Mouse (Mus musculus): ENCODE data around the gene Mtus2. TPM values are rescaled to one million over a fixed set of nuclear protein-coding genes. Genes with fewer than 3 reads are reported as not detected.
A peak's percentile ranks its signal among the peaks of the same experiment; 100 is the strongest.

Gene Mtus2
- polyA plus RNA-seq, 1 experiment from 2014 or later, result 5.5 TPM

GRCm38 (mm10) chr5:148239757-148240156, 282.6 kb downstream of the Mtus2 start:
- Histone ChIP-seq H3K4me3 (ENCODE audit: low read depth, low read length) (no peak overlapping the region), H3K9ac (replicated peaks; ENCODE audit: low read depth) (no peak overlapping the region), H3K36me3 (ENCODE audit: insufficient read depth, low read length) (no peaks in the 10 kb centered on the region), H3K27ac (ENCODE audit: low read length) (no peak overlapping the region), H3K4me2 (replicated peaks; ENCODE audit: low read depth, low read length) (no peak overlapping the region), H3K27me3 (replicated peaks; ENCODE audit: insufficient read depth, low read length) (no peaks in the 10 kb centered on the region), H3K4me1 (ENCODE audit: insufficient read depth, low read depth, low read length) (no peaks in the 10 kb centered on the region), H3K9me3 (ENCODE audit: low read length) (no peaks in the 10 kb centered on the region)
- no peak for DNase-seq (ENCODE audit: low spot score)
- no peak for TF ChIP-seq EP300 (IDR thresholded peaks at IDR 0.05)
- no peak for TF ChIP-seq CTCF (IDR thresholded peaks at IDR 0.05)
- WGBS, result 45% methylated on average over 2 of the region's 2 CpGs
- no peak for ATAC-seq

- Histone ChIP-seq H3K4me1 (ENCODE audit: insufficient read depth, low read depth, low read length) (no peaks in the 10 kb centered on the region), H3K27ac (ENCODE audit: low read length) (no peak overlapping the region), H3K9me3 (ENCODE audit: low read length) (no peaks in the 10 kb centered on the region), H3K9ac (replicated peaks; ENCODE audit: low read depth) (no peak overlapping the region), H3K36me3 (ENCODE audit: insufficient read depth, low read length) (no peaks in the 10 kb centered on the region), H3K4me3 (ENCODE audit: low read depth, low read length) (no peak overlapping the region), H3K27me3 (replicated peaks; ENCODE audit: insufficient read depth, low read length) (no peaks in the 10 kb centered on the region), H3K4me2 (replicated peaks; ENCODE audit: low read depth, low read length) (no peak overlapping the region)
- DNase-seq (ENCODE audit: low spot score), result peak; percentile 73
- ATAC-seq, result 0 out of 2 replicates have a peak, but pooled peaks have one; percentile 12
- TF ChIP-seq EP300 (IDR thresholded peaks at IDR 0.05) (no peak), CTCF (IDR thresholded peaks at IDR 0.05) (peak; percentile 94)
- WGBS, result 3% methylated on average over 7 of the region's 7 CpGs
Measured at GRCm38 (mm10) chr5:148241932-148242331, 284.8 kb downstream of the Mtus2 start.

GRCm38 (mm10) chr5:148244471-148244870, 287.4 kb downstream of the Mtus2 start:
- no peak overlapping the region for H3K4me2 ChIP-seq (replicated peaks; ENCODE audit: low read depth, low read length)
- no peaks in the 10 kb centered on the region for H3K36me3 ChIP-seq (ENCODE audit: insufficient read depth, low read length)
- ATAC-seq (no peak), DNase-seq (ENCODE audit: low spot score) (no peak)
- H3K9ac ChIP-seq (replicated peaks; ENCODE audit: low read depth), result no peak overlapping the region
- H3K27ac ChIP-seq (ENCODE audit: low read length), result no peak overlapping the region
- H3K9me3 ChIP-seq (ENCODE audit: low read length), result no peaks in the 10 kb centered on the region
- TF ChIP-seq CTCF (IDR thresholded peaks at IDR 0.05) (peak; percentile 20; the same call in 1 of the 2 replicates), EP300 (IDR thresholded peaks at IDR 0.05) (no peak)
- no peak overlapping the region for H3K4me3 ChIP-seq (ENCODE audit: low read depth, low read length)
- no peaks in the 10 kb centered on the region for H3K27me3 ChIP-seq (replicated peaks; ENCODE audit: insufficient read depth, low read length)
- 44% methylated on average over 1 of the region's 1 CpGs for WGBS
- H3K4me1 ChIP-seq (ENCODE audit: insufficient read depth, low read depth, low read length), result no peaks in the 10 kb centered on the region

DNA sequence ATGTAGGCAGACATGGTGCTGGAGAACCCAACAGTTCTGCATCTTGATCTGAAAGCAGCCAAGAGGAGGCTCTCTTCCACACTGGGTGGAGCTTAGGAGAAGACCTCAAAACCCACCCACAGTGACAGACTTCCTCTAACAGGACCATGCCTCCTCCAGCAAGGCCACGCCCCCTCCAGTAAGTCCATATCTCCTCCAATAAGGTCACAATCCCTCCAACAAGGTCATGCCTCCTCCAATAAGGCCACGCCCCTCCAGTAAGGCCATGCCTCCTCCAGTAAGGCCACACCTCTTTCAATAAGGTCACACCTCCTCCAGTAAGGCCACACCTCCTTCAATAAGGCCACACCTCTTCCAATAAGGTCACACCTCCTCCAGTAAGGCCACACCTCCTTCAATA, 288.3 kb downstream of the Mtus2 start:
- Histone ChIP-seq H3K36me3 (ENCODE audit: insufficient read depth, low read length) (no peaks in the 10 kb centered on the region), H3K4me2 (replicated peaks; ENCODE audit: low read depth, low read length) (no peak overlapping the region), H3K27ac (ENCODE audit: low read length) (no peak overlapping the region), H3K9ac (replicated peaks; ENCODE audit: low read depth) (no peak overlapping the region), H3K27me3 (replicated peaks; ENCODE audit: insufficient read depth, low read length) (no peaks in the 10 kb centered on the region), H3K9me3 (ENCODE audit: low read length) (no peaks in the 10 kb centered on the region), H3K4me1 (ENCODE audit: insufficient read depth, low read depth, low read length) (no peaks in the 10 kb centered on the region), H3K4me3 (ENCODE audit: low read depth, low read length) (no peak overlapping the region)
- no peak for DNase-seq (ENCODE audit: low spot score)
- TF ChIP-seq CTCF (IDR thresholded peaks at IDR 0.05) (no peak), EP300 (IDR thresholded peaks at IDR 0.05) (no peak)
- 71% methylated on average over 2 of the region's 2 CpGs for WGBS
- ATAC-seq, result no peak

- H3K36me3 ChIP-seq (ENCODE audit: insufficient read depth, low read length), result no peaks in the 10 kb centered on the region
- H3K4me3 ChIP-seq (ENCODE audit: low read depth, low read length), result no peak overlapping the region
- H3K27ac ChIP-seq (ENCODE audit: low read length), result no peak overlapping the region
- WGBS, result 41% methylated on average over 2 of the region's 2 CpGs
- no peaks in the 10 kb centered on the region for H3K9me3 ChIP-seq (ENCODE audit: low read length)
- TF ChIP-seq CTCF (IDR thresholded peaks at IDR 0.05), result no peak
- TF ChIP-seq EP300 (IDR thresholded peaks at IDR 0.05), result no peak
- no peaks in the 10 kb centered on the region for H3K27me3 ChIP-seq (replicated peaks; ENCODE audit: insufficient read depth, low read length)
- DNase-seq (ENCODE audit: low spot score) (no peak), ATAC-seq (no peak)
- no peak overlapping the region for H3K4me2 ChIP-seq (replicated peaks; ENCODE audit: low read depth, low read length)
- no peaks in the 10 kb centered on the region for H3K4me1 ChIP-seq (ENCODE audit: insufficient read depth, low read depth, low read length)
- no peak overlapping the region for H3K9ac ChIP-seq (replicated peaks; ENCODE audit: low read depth)
Measured at GRCm38 (mm10) chr5:148248236-148248635, 291.1 kb downstream of the Mtus2 start.

GRCm38 (mm10) chr5:148251847-148252246, 294.7 kb downstream of the Mtus2 start:
- no peak overlapping the region for H3K4me3 ChIP-seq (ENCODE audit: low read depth, low read length)
- H3K27ac ChIP-seq (ENCODE audit: low read length), result no peak overlapping the region
- no peak for ATAC-seq
- H3K27me3 ChIP-seq (replicated peaks; ENCODE audit: insufficient read depth, low read length), result no peaks in the 10 kb centered on the region
- DNase-seq (ENCODE audit: low spot score), result no peak
- no peak overlapping the region for H3K4me2 ChIP-seq (replicated peaks; ENCODE audit: low read depth, low read length)
- H3K9ac ChIP-seq (replicated peaks; ENCODE audit: low read depth), result no peak overlapping the region
- TF ChIP-seq EP300 (IDR thresholded peaks at IDR 0.05), result no peak
- TF ChIP-seq CTCF (IDR thresholded peaks at IDR 0.05), result no peak
- no peaks in the 10 kb centered on the region for H3K36me3 ChIP-seq (ENCODE audit: insufficient read depth, low read length)
- H3K9me3 ChIP-seq (ENCODE audit: low read length), result no peaks in the 10 kb centered on the region
- no peaks in the 10 kb centered on the region for H3K4me1 ChIP-seq (ENCODE audit: insufficient read depth, low read depth, low read length)

- Histone ChIP-seq H3K4me1 (ENCODE audit: insufficient read depth, low read depth, low read length) (no peaks in the 10 kb centered on the region), H3K4me3 (ENCODE audit: low read depth, low read length) (no peak overlapping the region), H3K27ac (ENCODE audit: low read length) (no peak overlapping the region), H3K9me3 (ENCODE audit: low read length) (no peaks in the 10 kb centered on the region), H3K4me2 (replicated peaks; ENCODE audit: low read depth, low read length) (no peak overlapping the region), H3K27me3 (replicated peaks; ENCODE audit: insufficient read depth, low read length) (no peaks in the 10 kb centered on the region), H3K9ac (replicated peaks; ENCODE audit: low read depth) (no peak overlapping the region), H3K36me3 (ENCODE audit: insufficient read depth, low read length) (no peaks in the 10 kb centered on the region)
- no peak for DNase-seq (ENCODE audit: low spot score)
- 84% methylated on average over 7 of the region's 7 CpGs for WGBS
- TF ChIP-seq EP300 (IDR thresholded peaks at IDR 0.05) (no peak), CTCF (IDR thresholded peaks at IDR 0.05) (no peak)
- ATAC-seq, result no peak
Measured at GRCm38 (mm10) chr5:148262016-148262415, 304.9 kb downstream of the Mtus2 start.
